Mouse (Mus musculus): ENCODE data around the gene Jazf1.

Jazf1 gene

DNA sequence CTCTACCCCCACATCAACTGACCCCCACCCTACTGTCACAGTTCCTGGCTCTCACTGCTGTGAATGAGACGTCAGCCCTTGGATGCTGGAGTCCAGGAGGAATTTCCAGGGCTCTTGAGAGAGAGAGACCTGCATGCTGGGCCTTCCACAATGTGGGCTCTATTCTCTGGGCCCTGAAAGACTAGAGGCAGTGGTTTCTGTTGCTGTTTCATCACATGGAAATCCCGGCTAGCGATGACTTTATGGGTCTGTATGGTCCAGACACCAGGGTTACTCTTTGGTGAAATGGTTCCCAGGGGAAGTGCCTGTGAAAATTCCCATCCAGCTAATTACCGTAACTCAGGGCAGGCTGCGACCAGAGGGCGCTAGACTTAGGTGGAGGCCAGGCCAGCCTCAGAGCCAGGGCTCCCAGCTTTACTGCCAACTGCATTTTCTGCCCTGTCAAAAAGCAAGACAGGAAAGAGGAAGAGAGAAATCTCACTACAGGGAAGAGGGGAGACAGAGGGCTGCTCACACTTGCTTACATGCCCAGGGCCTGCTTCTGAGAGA lies 271.1 kb downstream of the Jazf1 start:
- CTCF ChIA-PET, result no interaction called here

DNA sequence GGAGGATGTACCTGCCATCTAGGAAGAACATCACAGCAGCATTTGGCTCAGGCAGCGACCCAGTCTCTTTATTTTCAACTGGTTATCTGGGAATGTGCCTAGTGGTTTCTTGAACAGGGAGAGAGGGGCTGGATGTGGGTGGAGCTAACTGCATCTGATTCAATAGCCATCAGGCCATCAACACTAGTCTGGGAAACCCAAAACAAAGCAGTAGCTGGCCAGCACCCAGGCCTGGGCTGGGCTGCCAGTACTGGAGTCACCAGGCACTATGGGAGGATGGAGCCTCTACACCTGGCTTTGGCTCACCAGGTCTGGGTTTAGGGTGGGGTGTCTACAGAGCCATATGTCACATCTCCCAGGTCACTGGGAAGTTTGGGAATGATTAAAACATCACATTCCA lies 271.7 kb downstream of the Jazf1 start:
- CTCF ChIA-PET, result no interaction called here

DNA sequence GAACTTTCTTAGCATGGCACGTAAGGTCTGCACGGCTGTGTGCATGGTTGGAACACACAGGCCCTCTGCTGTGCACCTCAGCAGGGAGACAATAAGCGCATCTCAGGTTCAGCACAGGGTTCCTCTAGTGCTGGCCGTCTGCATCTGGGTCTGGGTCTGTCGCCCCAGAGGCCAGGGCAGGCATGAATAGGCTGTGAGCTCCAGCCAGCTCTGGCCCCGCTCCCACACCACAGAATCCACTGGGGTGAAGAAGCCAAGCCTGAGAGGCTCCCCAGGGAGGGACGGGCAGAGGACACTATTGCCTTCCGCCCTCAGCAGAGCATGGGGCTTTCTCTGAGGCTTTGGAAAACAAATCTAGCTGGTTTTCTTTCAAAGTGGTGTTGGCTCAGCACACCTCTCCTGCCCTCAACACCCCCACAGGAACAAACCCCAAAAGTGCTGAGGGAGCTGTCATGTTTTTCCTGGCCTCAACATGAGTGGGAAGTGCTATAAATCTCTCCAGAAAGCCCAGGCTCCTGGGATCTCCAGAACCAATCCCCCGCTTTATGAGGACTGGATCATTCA lies 272.3 kb downstream of the Jazf1 start:
- CTCF ChIA-PET, result no interaction called here

DNA sequence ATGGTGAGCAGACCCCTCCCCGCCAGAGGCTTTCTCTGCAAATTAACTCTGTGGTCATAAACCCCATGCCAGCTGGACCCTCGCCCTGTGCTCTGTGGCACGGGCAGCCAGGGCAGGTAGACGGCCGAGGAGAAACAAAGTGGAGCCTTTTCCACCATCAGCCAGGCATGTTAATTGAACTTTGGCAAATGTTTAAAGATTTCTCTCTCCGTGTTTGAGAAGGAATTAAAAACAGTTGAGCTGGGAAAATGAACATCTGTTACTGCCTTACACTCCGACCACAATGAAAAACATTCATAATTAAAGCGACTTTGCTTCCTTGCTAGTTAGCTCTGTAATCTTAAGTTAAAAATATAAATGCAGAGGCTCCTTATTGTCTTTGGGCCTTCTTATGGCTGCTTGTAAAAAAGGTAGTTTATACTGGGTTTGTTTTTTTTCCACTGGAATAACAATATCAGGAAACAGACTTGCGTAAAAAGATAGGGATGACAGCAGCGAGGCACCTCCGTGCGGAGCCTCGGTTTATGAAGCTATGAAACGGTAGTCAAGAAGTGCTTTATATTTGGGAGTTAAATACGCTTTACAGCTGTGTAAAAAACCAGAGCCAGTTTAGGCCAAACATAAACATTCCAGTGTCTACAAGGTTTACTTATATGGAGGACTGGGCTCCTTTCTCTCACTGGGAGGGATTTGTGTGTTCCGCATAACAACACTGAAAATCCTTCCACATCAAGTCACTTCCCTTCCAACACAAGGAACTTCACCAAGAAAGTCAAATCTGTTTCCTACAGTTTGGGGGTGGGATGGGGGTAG lies 273.2 kb downstream of the Jazf1 start:
- CTCF ChIA-PET, result no interaction called here

DNA sequence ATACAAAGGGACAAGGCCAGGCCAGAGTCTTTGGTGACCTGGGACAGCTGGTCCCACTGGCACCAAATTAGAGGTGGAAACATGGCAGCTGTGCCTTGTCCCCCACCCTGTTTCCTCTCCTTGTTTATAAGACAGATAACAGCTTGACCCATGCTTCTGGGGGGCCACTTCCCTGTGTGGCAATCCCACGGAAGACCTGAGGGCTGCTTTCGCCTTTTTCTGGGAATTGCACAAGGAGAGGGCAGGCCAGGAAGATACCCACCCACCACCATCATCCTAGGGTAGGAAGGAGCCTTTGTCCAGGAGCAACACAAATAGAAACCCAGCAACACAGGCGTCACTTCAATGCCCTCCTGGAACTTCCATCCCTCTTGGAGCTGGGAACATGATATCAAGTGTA lies 276.0 kb downstream of the Jazf1 start:
- CTCF ChIA-PET, result no interaction called here

DNA sequence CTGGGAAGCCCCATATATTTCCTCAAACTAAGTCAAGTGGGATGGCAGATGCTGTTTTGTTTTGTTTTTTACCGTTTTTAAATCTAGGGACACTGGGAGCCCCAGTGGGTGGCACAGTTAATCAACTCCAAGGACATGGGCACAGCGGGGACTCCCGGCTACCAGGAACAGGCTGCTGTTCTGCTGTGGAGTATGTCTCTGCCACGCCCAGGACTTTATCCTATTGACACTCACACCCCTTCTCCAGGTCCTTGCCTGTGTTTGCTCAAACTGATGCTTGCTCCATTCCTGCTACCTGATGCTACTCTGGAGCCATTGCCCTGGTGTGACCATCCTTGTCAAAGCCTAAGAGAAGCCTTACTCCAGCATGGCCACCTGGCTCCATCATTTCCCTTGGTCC lies 277.6 kb downstream of the Jazf1 start:
- CTCF ChIA-PET, result no interaction called here

DNA sequence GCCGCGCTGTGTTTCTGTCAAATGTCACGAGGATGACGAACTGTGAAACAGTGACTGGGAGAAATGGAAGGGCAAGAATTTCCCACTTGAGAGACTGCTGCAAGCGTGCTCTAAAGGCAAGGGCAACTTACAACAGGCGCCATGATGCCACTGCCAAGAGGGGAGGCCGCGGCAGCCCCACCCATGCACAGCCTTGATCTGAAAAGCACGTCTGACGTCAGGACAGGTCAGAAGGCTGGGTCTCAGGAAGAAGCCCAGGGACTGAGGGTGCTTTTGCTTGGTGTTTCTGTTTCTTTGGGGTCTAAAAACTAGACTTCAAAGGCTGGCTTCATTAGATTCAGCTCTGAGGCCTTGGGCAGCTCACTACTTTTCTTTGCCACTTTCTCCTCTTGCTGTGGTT lies 278.1 kb downstream of the Jazf1 start:
- CTCF ChIA-PET, result no interaction called here

DNA sequence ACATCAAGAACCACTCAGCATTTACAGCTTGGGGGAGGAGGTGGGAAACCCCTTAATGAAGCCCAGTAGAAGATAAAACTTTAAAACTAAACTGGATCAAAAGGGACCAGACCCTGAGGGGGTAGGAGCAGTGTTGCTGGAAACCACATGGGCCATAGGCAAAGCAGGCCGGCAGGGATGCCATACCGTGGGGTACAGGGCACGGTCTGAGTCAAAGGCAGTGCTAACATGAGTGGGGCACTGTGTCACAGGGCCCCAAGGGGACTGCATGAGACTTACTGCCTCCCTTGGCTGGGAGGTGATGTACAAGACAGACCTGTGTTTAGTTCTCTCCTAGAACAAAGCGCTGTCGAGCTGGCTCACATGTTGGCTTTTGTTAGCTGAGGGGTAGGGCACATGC lies 288.9 kb downstream of the Jazf1 start:
- CTCF ChIA-PET, result no interaction called here

DNA sequence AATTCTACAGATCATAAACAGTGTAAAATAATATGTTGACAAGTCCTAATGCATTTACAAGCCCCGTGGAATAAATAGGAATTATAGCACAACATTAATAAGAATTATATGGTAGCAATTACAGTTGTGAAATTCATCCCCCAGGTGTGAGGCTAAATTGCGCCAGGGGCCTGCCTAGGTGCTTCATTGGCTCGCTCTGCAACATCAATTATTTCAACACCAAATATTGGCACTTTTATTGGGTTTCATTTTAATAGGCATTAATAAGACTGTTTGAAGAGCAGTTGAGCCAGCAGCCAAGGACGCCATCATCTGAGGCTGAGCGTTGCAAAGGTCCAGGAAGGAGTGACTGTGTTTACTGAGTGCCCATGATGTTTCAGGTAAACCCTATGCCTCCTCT lies 289.9 kb downstream of the Jazf1 start:
- CTCF ChIA-PET, result no interaction called here

DNA sequence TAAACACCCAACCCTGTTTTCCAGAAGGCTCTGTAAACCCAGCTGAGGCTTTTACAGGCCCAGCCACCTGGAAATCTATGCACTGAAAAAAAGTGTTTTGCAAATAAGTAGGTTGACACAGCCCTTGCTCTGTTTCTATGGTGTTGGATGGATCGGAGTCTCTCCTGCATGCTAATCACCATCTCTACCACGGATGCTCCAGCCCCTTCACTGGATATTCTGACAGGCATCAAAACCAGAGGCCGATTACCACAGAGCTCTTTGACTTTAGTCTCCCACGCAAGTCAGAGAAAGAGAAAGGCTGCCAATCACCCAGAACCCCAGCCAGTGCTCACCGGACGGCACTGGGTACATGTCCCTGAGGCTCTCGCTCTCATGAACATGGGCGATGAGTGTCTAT lies 291.4 kb downstream of the Jazf1 start:
- CTCF ChIA-PET, result no interaction called here

DNA sequence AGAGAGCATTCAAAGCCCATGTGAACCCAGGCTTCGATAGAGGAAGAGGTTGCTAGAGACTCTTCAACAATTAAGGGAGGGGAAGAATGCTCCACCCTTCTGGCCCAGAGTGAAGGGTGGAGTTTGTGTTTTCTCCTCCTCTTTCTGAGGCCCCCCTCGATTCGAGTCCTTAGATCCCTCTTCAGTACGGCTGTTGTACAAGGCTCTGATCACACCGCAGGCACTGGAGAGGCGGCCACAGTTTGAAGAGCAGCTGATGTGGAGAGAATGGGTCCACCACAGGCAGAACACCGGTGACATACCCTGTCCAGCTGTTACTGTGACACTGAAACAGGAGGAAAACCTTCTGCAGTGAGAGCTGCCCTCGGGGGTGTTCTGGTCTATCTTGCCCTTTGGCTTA lies 292.5 kb downstream of the Jazf1 start:
- CTCF ChIA-PET, result no interaction called here

DNA sequence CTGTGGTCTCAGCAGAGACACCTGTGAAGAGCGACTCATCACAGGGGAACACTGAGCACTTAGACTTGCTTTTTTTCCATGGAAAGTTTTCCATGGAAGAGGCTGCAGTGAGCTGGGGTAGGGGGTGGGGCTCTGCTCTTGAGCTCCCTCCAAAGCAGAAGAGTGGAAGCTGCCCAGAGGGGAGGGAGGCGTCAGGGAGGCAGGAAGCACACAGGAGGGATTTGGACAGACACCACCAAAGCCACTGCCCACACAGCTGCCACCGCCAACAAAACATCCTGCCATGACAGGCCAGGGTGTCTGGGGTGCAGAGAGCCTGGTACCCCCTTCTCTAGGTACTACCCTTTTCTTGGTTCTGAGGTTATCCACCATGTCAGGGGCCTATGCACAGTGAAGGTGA lies 293.1 kb downstream of the Jazf1 start:
- CTCF ChIA-PET, result no interaction called here

DNA sequence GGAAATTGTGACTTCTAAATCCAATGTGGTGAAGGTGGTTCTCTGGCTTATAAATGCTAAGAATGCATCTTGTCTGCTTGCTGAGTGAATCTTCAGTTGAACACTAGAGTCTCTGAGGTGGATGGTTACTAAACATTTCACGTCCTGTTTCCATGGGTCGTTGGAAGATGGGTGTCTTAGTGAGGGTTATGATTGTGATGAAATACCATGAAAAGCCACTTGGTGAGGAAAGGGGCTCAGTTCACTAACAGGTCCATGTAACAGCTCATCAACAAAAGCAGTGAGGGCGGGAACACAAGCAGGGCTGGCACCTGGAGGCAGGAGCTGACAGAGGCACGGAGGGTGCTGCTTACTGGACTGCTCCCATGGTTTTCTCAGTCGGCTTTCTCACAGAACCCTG lies 295.3 kb downstream of the Jazf1 start:
- CTCF ChIA-PET, result no interaction called here

DNA sequence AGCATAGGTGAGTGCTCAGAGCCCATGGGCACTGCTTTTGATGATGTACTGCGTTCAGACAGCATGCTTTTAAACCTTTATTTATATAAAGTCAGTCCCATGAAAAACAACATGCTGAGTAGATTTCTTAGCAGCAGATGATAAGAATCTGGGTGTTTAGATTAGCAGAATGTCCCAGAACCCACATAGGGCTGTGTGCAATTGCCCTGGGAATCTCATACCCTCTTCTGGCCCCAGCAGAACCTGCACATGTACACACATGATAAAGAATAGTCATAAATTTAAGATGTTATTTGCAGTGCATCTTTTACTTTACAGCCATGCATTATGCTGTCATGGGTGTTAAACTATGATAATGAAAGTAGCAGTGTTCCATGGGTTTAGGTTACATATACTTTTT lies 297.6 kb downstream of the Jazf1 start:
- CTCF ChIA-PET, result no interaction called here

DNA sequence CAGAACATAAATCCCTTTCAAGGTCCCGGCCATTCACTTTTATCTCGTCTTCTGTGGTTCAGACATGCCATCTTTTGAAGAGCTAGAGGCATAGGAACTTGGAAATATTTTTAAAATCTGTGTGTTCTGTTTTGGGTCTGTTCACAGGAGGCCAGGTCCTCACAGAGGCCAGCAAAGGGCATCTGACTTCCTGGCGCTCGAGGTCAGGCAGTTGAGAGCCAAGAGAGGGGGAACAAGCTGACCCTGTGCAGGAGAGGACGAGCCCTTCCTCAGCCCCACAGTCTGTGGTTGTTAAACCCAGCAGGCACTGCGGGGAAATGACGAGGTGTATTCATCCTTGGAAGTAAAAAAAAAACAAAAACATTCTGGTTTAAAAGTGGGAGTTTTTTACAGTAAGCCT lies 303.2 kb downstream of the Jazf1 start:
- CTCF ChIA-PET, result no interaction called here

DNA sequence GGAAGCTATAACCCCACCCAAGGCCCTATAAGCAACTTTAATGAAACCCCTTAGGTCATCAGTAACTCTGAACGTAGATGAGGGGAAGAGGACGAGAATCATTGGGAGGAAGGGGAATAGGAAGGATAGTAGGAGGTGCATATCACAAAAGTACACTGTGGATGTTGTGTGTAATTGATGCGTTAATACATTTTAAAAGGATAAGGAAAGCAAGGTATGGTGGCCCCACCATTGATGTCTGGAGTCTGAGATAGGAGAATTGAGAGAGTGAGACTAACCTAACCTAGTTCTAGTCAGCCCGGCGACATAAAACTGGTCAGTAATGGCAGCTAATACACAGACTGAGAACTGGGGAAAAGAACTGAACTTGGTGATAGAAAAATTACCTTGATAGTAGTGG lies 315.6 kb downstream of the Jazf1 start:
- CTCF ChIA-PET, result no interaction called here

DNA sequence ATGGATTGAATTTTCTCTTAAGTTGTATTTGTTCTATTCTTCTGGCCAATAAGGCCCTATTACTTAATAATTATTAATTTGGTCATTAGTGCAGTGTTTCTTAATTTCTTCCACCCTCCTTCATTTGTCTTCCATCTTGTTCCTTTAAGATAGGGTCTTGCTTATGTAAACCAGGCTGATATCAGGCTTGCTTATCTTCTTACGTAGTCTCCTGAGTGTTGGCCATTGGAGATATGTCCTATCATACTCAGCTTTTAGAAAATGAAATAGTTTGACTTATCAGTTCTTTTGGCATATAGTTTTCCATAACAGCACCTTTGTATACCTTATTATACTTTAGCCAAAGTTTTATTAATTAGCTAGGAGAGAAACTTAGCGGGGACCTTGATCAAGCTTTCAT lies 333.8 kb downstream of the Jazf1 start:
- CTCF ChIA-PET, result interaction anchor here (0.6 kb wide), 1 partner anchor 1259 kb away, joined by 3 read pairs; no protein-coding TSS in a partner anchor

DNA sequence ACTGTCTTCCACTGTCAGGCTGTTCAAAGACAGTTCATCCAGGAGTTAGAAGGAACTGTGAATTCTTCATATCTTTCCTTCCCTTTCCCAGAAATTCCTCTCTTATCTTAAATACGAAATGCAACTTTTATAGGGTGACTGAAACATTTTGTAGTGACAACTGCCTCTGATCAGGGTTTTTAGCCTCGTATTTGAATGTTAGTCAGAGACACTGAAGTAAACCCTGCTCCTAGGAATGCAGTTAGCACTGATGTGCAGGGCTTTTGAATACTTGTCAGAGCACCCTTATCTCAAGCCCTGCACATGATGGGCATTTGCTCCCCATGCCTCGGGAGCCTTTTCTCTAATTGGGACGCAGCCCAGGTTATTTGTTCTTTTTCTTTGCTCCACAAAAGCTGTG lies 338.1 kb downstream of the Jazf1 start:
- CTCF ChIA-PET, result no interaction called here

DNA sequence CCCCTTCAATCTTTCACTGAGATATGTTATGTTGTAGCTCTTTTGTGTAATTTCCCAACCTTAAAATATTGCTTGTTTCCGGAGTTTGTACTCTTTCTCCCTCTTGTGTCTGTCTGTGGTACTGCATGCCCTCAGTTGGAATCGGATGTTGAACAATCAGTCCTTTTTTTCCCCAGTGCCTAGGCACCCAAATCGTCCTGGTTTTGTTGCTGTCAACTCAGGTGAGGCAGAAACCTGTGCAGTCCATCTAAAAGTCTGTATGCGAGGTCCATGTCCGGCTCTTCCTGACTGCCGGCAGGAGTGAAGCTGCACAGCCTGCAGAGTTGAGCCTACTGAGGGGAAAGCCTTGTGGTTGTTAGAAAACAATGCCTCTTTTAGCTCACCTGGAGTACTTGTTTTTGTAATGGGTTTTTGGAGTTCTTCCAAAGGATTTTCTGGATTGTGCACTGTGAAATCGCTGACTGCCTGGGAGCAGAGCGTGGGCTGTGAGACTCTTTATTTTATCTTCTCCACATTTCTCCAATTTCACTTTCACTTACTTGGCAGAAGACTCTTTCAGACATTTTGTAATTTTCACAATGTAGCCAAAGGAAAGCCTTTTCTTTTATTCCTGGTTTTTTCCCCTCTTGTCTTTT lies 343.5 kb downstream of the Jazf1 start:
- CTCF ChIA-PET, result interaction anchor here (0.7 to 1.2 kb wide), 4 partner anchors 9 to 78 kb away, joined by 3 to 5 read pairs (median 3); no protein-coding TSS in a partner anchor

Measured in spleen, embryonic (tissue).